Mouse (Mus musculus): Measurements from ENCODE around the gene Ly6g6f. TPM values are rescaled to one million over a fixed set of nuclear protein-coding genes. Genes with fewer than 3 reads are reported as not detected.

Gene Ly6g6f
- polyA plus RNA-seq (2017; shearing (Covaris generic)) = not detected

DNA sequence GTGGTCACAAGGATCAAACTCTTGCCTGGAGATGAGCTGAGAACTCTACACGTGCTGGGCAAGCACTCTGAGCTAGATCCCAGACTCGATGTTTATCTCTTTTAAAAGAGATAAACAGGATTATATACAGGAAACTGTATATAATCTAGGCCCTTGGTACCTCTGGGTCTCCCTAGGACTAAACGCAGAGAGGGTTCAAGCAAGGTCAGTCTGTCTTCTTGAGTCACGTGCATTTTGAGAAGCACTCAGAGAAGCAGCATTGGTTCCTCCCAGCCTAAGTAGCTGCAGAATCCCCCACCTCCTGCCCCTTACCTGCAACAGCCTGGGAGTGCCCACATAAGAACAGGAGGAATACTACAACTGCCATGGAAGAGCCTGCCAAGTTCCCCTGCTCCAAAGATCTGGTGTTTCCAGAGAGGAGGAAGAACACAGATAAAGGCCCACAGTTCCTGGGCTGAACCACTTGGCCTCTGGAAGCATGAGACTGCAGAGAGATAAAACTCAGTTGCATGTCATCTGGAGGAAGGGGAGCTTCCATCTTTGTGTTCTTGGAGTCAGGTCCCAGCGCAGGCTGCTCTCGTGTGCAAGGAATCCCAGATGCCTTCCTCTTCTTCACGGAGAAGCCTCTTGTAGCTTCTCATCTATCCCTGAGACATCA is at the start of gene Ly6g6f:
Ly6g6f (minus strand) TSS at position 403 of the 658 bp plus-strand sequence.

DNA sequence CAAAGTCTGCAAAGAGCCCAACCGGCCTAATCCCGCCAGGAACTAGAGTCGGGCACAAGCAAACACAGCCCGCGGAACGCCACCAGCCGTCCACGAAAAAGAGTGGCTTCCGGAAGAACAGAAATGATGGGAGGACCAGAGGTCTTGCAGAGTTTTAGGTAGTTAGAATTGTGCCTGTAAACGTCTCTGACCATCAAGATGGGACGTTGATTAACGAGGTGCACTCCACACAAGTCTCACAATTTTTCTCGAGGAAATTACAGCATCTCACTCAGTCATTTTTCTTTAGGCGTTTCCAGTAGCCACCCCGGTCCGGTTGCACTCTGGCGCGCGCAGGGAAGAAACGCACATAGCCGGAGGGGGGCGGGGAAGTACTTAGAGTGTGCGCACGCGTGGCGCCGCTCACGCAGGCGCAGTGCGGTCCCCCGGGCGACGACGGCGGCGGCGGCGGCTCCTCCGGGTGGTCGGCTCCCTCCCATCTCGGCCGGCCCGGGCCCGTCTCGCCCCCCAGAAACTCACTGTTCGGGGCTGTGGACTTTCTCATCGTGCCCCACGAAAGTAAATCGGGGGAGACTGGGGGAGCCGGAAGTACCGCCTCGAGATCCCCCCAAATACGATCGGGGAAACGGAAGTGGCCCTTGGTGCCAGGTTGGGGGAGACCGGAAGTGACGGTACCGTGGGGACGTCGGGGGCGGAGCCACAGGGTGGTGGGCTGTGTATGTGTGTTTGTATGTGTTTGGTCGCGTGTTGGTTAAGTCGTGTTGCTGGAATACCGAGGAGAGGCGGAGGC is 49.6 kb upstream of the Ly6g6f start, which contains the start of gene Bag6:
Bag6 (plus strand) TSS at position 378 of the 790 bp plus-strand sequence.

DNA sequence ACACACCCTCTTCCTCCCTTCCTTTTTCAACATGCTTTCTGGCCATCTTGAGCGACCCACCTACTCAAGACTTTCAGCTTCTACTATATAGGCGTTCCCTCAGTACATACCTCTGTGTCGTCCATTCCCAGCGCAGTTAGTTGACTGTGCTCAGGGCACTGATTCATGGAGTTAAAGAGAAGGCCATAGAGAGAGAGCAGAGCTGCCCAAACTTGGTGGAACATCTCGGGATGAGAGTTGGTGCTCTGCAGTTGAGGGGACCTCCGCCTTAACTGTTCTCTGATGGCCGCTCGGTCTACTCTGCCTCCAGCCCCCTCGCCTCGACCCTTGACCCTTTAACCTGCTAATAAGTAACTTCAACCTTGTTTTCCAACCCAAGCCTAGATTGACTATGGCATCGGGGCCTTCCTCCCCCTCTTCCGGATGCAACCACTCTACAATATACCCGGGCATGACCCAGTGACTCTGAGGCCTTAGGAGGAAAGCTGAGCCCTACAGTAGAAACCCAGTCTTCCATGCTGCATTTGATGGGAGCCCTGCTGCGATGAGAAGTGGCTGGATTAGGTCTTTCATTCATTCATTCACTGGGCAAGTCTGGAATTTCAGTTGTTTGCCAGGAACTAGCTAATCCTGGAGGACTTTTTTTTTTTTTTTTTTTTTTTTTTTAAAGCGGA is 46.2 kb upstream of the Ly6g6f start, which contains the start of gene Apom:
Apom (minus strand) TSS at position 551 of the 674 bp plus-strand sequence.

DNA sequence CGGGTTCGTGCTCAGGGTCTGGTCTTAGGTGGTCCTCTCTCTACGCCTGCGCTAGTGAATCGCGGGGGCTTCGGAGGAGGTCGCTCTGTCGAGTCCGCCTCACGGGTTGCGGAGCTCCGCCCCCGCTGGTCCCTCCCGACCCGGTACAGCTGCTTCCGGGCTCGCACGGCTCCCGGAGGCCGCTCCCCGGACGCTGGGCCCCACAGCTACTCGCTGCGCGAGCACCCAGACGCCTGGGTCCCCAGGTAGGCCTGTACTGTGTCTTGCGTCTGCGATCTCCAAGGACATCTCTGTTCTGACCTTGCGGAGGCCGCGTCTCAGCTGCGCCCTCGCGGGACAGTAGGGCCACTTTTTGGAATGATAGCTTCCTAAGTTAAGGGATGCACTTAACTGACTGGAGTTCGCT is 40.8 kb upstream of the Ly6g6f start, which contains the start of gene D17H6S53E:
D17H6S53E (plus strand) TSS at position 168 of the 406 bp plus-strand sequence.

DNA sequence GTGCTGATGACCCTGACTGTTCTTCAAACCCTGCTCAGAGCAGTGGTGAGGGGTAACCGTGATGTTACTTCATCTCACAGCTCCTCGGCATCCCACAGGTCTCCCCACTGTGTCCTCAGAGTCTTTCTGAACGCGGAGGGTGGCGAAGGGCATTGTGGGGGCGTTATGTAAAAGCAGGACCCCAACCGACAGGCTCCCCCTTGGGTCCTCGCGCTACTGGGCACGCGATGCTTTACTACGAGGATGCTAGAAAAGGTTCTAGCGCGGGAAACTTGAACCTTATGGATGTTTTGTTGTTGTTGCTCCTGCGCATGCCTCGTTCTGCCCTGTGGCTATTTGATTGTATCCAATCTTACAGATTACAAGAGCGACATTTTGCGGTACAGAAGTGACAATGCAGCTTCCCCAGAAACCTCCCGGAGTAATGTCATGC is 36.5 kb upstream of the Ly6g6f start, which contains the start of gene Csnk2b:
Csnk2b (minus strand) TSS at position 183 of the 433 bp plus-strand sequence.

DNA sequence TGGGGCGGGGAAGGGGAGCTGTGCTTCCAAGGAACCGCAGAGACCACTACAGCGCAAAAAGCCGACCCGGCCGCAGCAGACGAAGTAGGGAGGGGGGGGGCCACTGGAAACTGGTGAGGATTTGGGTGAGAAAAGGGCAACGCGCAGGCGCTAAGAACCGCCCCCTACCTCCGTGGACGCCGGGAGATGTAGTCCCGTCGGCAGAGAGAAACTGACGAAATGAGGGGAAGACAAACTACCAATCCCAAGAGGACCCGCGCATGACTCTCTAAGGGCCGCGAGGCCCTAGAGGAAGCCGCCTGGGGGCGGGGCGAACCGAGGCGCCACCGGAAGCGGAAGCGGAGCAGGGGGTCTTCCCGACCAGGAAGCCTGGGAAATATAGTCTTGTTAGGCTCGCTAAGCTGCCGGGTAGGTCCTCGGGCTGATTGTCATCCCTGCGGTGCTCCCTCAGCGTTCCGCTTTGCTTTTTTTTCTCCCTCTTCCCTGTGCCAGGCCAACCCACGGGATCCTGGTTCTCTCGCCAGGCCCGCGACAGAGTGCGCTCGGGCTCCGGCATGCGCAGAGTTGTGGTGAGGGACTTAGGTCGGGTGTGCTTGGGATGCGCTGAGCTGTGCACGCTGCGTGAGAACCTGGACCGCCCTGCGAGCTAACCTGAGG is 35.9 kb upstream of the Ly6g6f start, which contains the start of gene Gpank1:
Gpank1 (plus strand) TSS at position 313 of the 657 bp plus-strand sequence.

DNA sequence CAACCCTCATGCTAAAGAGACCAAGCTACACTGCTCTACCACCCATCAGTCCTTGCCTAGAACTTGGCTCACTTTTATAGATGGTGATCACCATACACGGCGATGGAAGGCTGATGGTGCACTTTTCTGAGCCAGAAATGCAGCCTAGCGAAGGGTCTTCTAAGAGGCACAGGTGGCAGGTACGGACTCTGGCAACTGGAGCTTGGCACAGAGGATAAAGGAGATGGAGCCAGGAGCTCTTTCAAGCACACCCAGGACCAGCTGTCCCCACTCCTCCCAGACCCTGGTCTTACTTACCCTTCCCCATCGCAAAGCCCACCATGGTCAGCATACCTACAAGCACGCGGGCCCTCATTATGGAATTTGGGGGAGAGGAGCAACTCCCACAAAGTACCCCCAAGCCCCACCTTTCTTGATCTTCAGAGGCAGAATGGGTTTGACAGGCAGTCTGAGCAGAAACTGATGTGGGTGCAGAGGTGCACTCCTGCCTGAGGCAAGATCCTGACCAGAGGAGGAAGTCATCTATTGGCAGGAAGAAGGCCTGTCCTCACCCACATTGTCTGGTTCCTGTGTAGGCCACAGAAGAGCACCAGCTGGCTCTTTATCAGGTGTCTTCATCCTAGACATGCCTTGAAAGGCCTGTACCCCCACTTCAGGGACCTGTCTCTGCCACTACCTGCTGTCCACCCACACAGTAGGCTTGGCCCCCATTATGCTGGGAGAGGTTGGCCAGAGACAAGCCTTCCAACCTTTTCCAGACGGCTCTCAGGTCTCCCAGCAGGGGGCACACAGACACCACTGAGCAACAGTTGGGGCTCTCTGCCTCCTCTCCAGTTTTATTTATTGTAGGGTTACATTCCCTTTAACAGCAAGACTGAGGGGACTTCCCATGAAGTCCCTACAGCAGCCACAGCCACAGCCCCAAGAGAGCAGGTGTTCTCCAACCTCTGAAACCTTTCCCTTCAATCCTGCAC is 29.9 kb upstream of the Ly6g6f start, which contains the start of gene Ly6g5b:
Ly6g5b (minus strand) TSS at position 383 of the 974 bp plus-strand sequence.

DNA sequence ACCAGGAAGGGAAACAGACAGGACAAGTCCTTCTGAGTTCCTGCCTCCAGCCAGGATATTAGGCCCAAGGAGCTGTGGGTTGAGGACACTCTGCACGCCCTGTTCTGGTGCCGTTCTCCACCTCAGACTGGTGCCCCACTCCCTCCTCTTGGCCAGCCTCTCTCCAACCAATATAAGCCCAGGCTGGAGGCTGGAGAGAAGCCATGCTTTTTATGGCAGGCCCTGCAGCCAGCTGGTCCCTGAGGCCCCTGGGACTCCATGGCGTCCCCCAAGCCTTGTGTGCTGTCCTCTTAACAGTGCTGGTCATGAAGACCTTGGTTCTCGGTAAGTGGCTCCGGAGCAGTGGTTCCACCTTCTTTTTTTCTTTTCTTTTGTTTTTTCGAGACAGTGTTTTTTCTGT is 22.7 kb upstream of the Ly6g6f start, which contains the start of gene Ly6g5c:
Ly6g5c (plus strand) TSS at position 183 of the 400 bp plus-strand sequence.

DNA sequence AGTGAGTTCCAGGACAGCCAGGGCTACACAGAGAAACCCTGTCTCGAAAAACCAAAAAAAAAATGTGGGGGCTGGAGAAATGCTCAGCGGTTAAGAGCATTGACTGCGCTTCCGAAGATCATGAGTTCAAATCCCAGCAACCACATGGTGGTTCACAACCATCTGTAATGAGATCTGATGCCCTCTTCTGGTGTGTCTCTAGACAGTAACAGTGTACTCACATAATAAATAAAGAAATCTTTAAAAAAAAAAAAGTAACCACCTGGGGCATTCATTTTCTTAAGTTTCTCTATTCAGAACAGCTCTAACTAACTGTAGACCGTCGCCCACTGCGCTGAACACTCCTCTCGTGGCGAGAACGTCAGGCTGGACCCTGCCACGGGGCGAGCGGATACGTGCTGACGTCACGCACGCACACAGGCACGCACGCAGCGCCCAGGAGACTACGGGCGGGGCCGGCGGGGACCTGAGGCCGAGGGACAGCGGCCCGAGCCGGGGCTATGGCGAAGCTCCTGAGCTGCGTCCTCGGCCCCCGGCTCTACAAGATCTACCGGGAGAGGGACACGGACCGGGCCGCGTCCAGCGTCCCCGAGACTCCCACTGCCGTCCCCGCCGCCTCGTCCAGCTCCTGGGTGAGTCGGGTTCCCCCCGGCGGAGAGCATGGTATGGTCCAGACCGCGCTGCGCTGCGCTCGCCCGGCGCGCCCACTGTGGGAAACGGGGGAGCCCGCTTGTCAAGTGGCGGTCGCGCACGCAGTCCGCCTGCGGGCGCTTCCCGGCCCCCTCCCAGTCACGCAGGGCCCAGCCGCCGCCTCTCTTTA is 3.6 kb upstream of the Ly6g6f start, which contains the start of gene Abhd16a:
Abhd16a (plus strand) TSS at position 439 of the 820 bp plus-strand sequence.

DNA sequence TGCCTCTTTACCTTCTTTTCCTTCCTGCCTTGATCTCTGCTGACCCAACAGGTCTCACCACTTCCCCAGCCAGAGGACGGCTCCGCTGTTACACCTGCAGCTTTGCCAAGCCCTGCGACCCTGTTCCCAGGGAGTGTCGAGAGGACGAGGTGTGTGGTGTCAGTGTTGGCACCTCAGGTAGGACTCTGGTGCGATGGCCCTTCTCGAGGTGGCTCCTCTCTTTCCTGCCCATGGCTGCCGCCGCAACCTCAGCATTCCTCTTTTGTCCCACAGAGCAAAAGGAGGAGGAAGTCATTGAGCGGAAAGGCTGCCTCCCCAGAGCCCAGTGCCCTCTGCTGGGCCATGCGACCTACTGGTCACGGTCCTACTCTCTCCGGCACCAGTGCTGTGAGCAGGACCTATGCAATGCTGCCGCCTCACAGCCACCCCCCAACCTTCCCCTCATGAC is 7.6 kb downstream of the Ly6g6f start, which contains the start of gene Ly6g6d:
Ly6g6d (minus strand) TSS at position 280 of the 448 bp plus-strand sequence.

DNA sequence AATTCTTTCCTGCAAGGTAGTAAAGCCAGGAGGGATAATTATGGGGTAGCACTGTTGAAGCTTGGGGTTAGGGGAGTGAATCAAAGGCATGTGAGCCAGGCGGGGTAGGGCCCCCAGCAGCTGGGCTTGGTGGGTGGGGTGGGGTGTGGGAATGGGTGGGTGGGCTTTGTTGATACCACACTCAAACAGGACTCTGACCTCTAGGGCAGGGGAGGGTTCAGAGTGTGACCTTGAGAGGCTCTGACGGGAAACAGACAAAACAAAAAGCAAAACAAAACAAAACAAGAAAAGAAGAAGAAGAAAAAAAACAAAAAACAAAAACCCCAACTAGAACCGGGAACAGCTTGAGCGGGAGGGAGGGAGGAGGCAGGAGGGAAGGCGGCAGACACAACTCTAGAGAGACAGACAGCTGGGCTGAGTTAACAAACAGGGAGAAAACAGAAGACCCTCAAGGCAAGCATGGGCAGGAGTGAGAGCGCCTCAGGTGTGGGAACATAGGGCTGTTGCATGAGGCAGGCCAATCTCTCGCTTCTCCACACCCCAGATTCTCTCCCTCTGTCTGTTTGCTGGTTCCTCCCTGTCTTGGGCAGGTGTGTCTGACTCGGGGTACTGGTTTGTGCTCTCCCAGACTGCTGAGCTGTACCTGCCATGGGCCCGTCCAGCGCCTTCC is 8.8 kb downstream of the Ly6g6f start, which contains the start of gene Ly6g6e:
Ly6g6e (plus strand) TSS at position 396 of the 670 bp plus-strand sequence.

DNA sequence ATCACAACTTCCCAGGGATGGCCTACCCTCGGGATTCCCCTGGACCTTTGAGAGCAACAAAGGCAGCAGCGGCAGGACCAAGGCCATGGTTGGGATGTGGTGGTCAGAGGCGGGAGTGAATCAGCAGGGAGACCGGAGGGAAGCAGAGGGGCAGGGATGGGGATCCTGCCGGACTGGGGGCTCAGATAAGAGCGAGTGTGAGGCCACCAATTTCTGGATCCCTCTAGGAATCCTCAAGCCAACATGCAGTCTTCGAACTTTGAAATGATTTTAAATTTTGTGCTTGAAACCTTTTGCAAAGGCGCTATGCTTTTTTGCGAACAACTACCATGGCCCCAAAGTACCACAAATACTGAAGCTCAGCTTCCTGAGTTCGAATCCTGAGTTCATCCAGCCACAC is 19.3 kb downstream of the Ly6g6f start, which contains the start of gene Mpig6b:
Mpig6b (minus strand) TSS at position 101 of the 400 bp plus-strand sequence.

DNA sequence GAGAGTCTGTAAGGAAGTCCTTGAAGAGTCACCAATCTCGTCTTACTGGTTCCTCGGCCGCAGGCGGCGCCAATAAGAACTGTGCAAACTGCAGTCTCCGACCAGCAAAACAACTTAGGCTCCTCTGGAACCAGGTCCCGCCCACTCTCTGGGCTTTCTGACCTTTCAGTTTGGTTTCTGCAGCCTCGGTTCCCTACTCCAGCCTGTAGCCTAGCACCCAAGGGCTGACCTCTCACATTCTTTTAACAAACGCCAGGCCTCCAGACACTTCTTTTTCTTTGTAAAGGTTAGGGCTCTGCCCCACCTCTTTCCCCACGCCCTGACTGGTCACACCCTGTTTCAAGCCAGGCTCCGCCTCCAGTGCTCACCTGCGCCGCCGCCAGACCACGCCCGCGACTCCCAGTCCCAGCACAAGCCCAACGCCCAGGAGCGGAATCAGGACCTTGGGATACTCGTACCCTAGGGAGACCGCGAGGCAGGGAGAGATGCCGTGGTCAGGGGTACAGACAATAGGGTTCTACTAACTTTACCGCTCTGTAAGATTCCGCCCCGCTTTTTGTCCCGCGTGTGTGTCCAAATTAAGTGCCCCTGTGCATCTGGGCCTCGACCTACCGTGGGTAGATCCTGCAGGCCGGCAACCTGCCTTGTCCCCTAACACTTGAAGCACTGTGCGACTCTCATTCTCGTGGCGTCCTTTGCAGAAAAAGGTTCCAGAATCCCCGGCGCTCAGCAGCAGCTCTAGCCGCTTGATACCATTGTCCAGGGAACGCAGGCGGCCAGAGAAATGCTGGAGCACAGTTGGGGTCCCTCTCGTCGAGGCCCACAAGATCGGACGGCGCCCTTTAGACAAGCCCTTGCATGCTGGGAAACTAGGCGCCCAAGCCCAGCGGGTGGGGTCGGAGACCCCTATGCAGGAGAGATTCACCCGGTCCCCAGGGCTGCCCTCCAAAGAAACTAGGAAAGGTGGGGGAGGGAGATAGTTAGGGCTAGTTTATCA is 20.2 kb downstream of the Ly6g6f start, which contains the start of gene Ly6g6c:
Ly6g6c (plus strand) TSS at position 438 of the 997 bp plus-strand sequence.

DNA sequence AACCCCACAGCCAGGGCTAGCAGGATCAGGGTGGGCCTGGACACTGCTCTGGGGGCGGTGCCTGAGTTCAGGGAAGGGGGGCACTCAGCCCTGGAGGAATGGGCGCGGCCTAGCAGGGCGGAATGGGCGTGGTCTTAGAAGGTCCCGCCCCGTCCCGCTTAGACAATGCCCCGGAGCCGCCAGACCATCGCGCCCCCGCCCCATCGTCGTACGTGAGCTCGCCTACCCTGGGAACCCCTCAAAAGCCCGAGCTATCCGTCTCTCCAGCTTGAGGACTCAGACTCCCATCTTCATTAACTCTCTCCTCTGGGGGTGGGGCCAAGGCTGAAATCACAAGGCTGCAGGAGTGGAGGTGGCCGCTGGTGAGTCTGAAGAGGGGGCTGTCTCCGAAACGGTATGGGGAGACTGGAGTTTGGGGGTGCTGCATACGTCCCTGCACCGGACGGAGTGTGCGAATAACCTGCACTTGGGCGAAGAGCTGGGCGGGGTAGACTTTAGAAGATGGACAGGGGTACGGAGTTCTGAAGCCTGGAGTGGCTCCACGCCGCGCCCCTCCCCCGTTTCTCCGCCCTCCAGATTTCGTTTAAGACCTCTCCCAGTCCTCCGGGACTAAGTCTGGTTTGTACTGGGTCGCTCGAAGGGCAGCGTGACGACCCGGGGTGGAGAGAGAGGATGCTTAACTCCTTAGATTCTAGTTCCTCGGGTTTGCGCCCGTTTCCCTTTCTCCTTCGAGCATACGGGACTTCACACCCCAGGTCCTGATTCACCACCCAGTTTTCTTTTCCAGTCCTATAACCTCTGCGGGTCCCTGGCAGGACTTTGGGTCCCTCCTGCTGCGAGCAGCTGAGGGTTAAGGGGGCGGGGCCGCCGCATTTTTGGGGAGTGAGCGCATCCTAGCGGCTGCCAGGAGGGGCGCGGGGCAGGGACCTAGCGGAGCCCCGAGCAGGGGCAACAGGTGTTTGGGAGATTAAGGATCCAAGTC is 26.2 kb downstream of the Ly6g6f start, which contains the start of gene Ddah2:
Ddah2 (plus strand) TSS at position 125 of the 982 bp plus-strand sequence.

DNA sequence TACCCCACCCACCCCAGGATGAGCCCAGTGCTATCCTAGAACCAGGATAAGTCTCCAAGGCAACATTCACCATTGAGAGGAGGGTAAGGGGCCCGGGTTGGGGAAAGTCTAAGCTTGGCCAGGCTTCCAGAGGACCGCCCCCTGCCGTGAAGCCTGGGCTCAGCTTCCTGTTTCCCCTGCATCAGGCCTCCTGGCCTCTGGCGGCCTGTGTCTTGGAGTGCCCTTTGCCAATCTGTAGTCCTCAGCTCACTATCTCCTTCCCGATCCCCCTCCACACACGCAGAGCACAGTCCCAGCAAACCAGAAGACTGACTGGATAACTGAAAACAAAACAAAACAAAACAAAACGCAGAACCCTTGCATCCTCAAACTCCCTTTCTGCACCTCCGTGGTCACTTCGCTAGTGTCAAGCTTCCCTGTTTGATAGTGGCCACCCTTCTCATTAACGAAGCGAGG is 35.8 kb downstream of the Ly6g6f start, which contains the start of gene Clic1:
Clic1 (plus strand) TSS at position 406 of the 456 bp plus-strand sequence.

